ENCODE assay signal across 11 mouse cellular contexts in genomic region chr6:120820144-120820543, GRCm38 (mm10). TPM values are rescaled to one million over a fixed set of nuclear protein-coding genes. Genes with fewer than 3 reads are reported as not detected.
DNase-seq lines count a peak whose midpoint lies in the region; ATAC-seq lines count a peak whose summit lies in the region.
"Had no signal": no experiment of that assay in that cellular context is flagged by ENCODE, and none has a peak within 500 bp of the region (broad histone marks: within the 10 kb centered on the region; RNA-seq: fewer than 3 reads in every experiment).

No protein-coding gene starts in this region.

- intact Hi-C loops in left cerebral cortex, postnatal 25 days (cut with DNase I) = no loop called here

- H3K9me3 ChIP-seq in limb, embryonic 15.5 days = no peaks in the 10 kb centered on the region
- no peaks in the 10 kb centered on the region for H3K9me3 ChIP-seq in limb, embryonic 10.5 days (replicated peaks)

- H3K36me3 ChIP-seq in limb, embryonic 15.5 days = peaks cover 22% of the 10 kb centered on the region
- peaks cover 28% of the 10 kb centered on the region for H3K36me3 ChIP-seq in limb, embryonic 10.5 days

- WGBS in limb, embryonic 15.5 days = 81% methylated on average over 5 of the region's 5 CpGs
- WGBS in limb, embryonic 10.5 days = 94% methylated on average over 5 of the region's 5 CpGs

- no peak overlapping the region for H3K4me3 ChIP-seq in limb, embryonic 15.5 days
- H3K4me3 ChIP-seq in limb, embryonic 10.5 days = no peak overlapping the region
- H3K4me3 ChIP-seq: layer of hippocampus, adult 2 months had no signal

- H3K9ac ChIP-seq in limb, embryonic 15.5 days = no peak overlapping the region

- no peak for ATAC-seq in limb, embryonic 15.5 days (ENCODE audit: insufficient number of reproducible peaks, low FRiP score, low TSS enrichment, low read depth)
- peak; percentile 46 for ATAC-seq in megakaryocyte, adult 5-6 weeks (ENCODE audit: poor library complexity, severe bottlenecking)
- ATAC-seq: forebrain, embryonic 16.5 days had no signal

- peaks cover 10% of the 10 kb centered on the region; the same call in 1 of the 2 replicates for H3K4me1 ChIP-seq in limb, embryonic 15.5 days
- H3K4me1 ChIP-seq in limb, embryonic 10.5 days = peaks cover 12% of the 10 kb centered on the region

- 0 out of 2 replicates have a peak overlapping the region, but pooled peaks have one; percentile 15 for H3K4me2 ChIP-seq in limb, embryonic 15.5 days

- no peaks in the 10 kb centered on the region for H3K27me3 ChIP-seq in limb, embryonic 15.5 days
- H3K27me3 ChIP-seq in limb, embryonic 10.5 days (ENCODE audit: low read depth, poor library complexity, severe bottlenecking) = no peaks in the 10 kb centered on the region

- peak; percentile 55 for DNase-seq in adrenal gland, adult 2 months
- no peak for DNase-seq in adrenal gland, adult 8-10 months
- DNase-seq in limb, embryonic 10.5 days (ENCODE audit: low spot score) = no peak
- peak; percentile 45 for DNase-seq in kidney, postnatal 10 days
- no peak for DNase-seq in layer of hippocampus, adult 9-10 months (ENCODE audit: low spot score)
- DNase-seq in left cerebral cortex, postnatal 25 days (ENCODE audit: low spot score in 2 of 2) = no peak
- DNase-seq: heart, postnatal 36 days had no signal

- no peak overlapping the region for H3K27ac ChIP-seq in limb, embryonic 15.5 days
- no peak overlapping the region for H3K27ac ChIP-seq in limb, embryonic 10.5 days
- H3K27ac ChIP-seq: layer of hippocampus, adult 2 months had no signal

RNA-seq across cellular contexts. Expression of gene Atp6v1e1, which starts 2.4 kb away (rescaled TPM):
- total RNA-seq in adrenal gland, adult 2 months (2021) = 100 to 1,000 TPM; 362 to 464 TPM
- polyA plus RNA-seq in adrenal gland, adult 2 months (2012; rRNA removed) = 241 and 338 TPM in 2 replicates
- total RNA-seq in adrenal gland, adult 8-10 months (2022) = 100 to 1,000 TPM; 289 to 469 (median 399) TPM
- polyA plus RNA-seq in limb, embryonic 15.5 days (2015; fragmentation: Nextera tagmentation; extraction: Ambion mirVana) = 123 and 138 TPM in 2 replicates
- 99.9 and 112 TPM in 2 replicates for polyA plus RNA-seq in limb, embryonic 10.5 days (2016; fragmentation: Nextera tagmentation; extraction: Ambion mirVana)
- 199 and 215 TPM in 2 replicates for total RNA-seq in megakaryocyte, adult 5-6 weeks (2015)
- 199 and 203 TPM in 2 replicates for total RNA-seq in megakaryocyte, adult 5-6 weeks (2017)
- 100 to 1,000 TPM; 542 to 588 TPM for total RNA-seq in left cerebral cortex, postnatal 25 days (2021)

RNA-seq across cellular contexts. Expression of gene Bcl2l13, which starts 15.9 kb away (rescaled TPM):
- total RNA-seq in adrenal gland, adult 2 months (2021) = 10 to 100 TPM; 70.4 to 84.6 TPM
- polyA plus RNA-seq in adrenal gland, adult 2 months (2012; rRNA removed) = 24.1 and 30.2 TPM in 2 replicates
- total RNA-seq in adrenal gland, adult 8-10 months (2022) = 10 to 100 TPM; 48.4 to 58.4 (median 55.5) TPM
- polyA plus RNA-seq in limb, embryonic 15.5 days (2015; fragmentation: Nextera tagmentation; extraction: Ambion mirVana) = 25.3 and 27.8 TPM in 2 replicates
- polyA plus RNA-seq in limb, embryonic 10.5 days (2016; fragmentation: Nextera tagmentation; extraction: Ambion mirVana) = 45.5 and 49.9 TPM in 2 replicates
- 12.3 and 14.6 TPM in 2 replicates for total RNA-seq in megakaryocyte, adult 5-6 weeks (2015)
- total RNA-seq in megakaryocyte, adult 5-6 weeks (2017) = 16.3 and 24.5 TPM in 2 replicates
- 10 to 100 TPM; 45.9 to 48.5 TPM for total RNA-seq in left cerebral cortex, postnatal 25 days (2021)

RNA-seq across cellular contexts. Expression of gene Slc25a18, which starts 46.8 kb away (rescaled TPM):
- total RNA-seq in adrenal gland, adult 2 months (2021) = under 1 TPM; 0.14 to 0.21 TPM
- polyA plus RNA-seq in adrenal gland, adult 2 months (2012; rRNA removed) = 0.62 and 1.3 TPM in 2 replicates
- 1 to 10 TPM in 2 of 4 experiments, under 1 TPM in 2; 0.29 to 1.2 (median 0.78) TPM for total RNA-seq in adrenal gland, adult 8-10 months (2022)
- polyA plus RNA-seq in limb, embryonic 15.5 days (2015; fragmentation: Nextera tagmentation; extraction: Ambion mirVana) = 0.56 and 0.65 TPM in 2 replicates
- 0.08 and 0.19 TPM in 2 replicates for polyA plus RNA-seq in limb, embryonic 10.5 days (2016; fragmentation: Nextera tagmentation; extraction: Ambion mirVana)
- total RNA-seq in megakaryocyte, adult 5-6 weeks (2015) = not detected in 2 replicates
- 0.22 TPM in 1 of 2 replicates, not detected in the other for total RNA-seq in megakaryocyte, adult 5-6 weeks (2017)
- total RNA-seq in left cerebral cortex, postnatal 25 days (2021) = 10 to 100 TPM; 65.3 to 66.5 TPM

Comparison
In these comparisons a context has a peak if more than half of its experiments do, and no peak if none do; other contexts are left out.
1. DNase-seq: peak in adrenal gland, adult 2 months (single experiment) and kidney, postnatal 10 days (single experiment); none in adrenal gland, adult 8-10 months (single experiment), limb, embryonic 10.5 days (single experiment), layer of hippocampus, adult 9-10 months (single experiment) and left cerebral cortex, postnatal 25 days (0 of 2).
2. RNA of gene Slc25a18, which starts 46.8 kb away (total RNA-seq): 65.3 to 66.5 TPM in left cerebral cortex, postnatal 25 days; 0.29 to 1.2 TPM in adrenal gland, adult 8-10 months, 0.22 TPM in megakaryocyte, adult 5-6 weeks and 0.14 to 0.21 TPM in adrenal gland, adult 2 months; every median in the first group is over 10 times any median in the second.